Mouse (Mus musculus): ENCODE measurements at regions not wholly inside any gene's neighbourhood (a gene's known extent, or its start where the extent isn't known, plus 50 kb on each side); places are given as distances from the start of the nearest gene placed in this dataset.

DNA sequence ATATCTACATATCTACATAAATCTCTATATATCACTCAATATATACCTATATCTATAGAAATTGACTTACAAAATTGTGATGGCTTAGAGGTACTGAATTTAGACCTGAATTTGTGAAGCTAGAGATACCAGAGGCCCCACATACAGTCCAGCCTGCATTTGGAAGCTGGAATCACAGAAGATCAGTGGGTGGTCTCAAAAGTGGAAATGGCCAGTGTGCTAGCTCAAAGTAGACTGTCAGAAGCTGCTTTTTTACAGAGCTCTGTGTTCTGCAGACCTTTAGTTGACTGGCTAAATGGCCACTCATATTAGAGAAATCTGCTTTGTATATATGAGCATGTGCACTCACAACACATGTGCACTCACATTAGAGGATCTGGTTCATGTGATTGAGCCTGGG lies 376.9 kb upstream of the Plxna2 start:
- Histone ChIP-seq H3K27ac (replicated peaks) (no peak overlapping the region), H3K36me3 (no peaks in the 10 kb centered on the region), H3K9ac (no peak overlapping the region), H3K4me1 (no peaks in the 10 kb centered on the region), H3K4me2 (no peak overlapping the region), H3K27me3 (replicated peaks) (peaks cover 6% of the 10 kb centered on the region; the same call in 1 of the 2 replicates), H3K4me3 (no peak overlapping the region), H3K9me3 (no peaks in the 10 kb centered on the region)
- no peak for ATAC-seq (ENCODE audit: extremely low read depth, insufficient number of reproducible peaks, low FRiP score, low TSS enrichment)

DNA sequence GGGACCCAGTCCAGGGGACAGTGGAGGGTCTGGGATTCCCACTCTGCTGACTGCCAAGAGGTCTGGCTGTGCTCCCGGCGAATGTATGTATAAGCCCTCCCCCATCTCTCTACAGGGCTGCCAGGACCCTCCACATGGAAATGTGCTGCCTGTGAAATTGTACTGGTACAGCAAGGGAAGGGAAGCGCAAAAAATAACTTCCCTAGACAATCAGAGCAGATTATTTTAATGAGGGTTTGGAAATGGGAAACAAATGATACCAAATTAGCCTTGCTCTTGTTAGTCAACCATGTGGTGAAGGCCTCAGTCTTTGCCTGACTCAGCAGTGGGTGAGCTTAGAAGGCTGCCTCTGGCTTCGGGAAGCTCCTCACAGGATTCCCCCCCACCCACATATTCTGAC lies 386.8 kb upstream of the Plxna2 start:
- no peak overlapping the region for H3K4me2 ChIP-seq
- H3K27me3 ChIP-seq (replicated peaks): no peaks in the 10 kb centered on the region
- WGBS: 45% methylated on average over 4 of the region's 4 CpGs
- ATAC-seq (ENCODE audit: extremely low read depth, insufficient number of reproducible peaks, low FRiP score, low TSS enrichment): peak; percentile 68; the same call in 1 of the 2 replicates
- H3K9ac ChIP-seq: no peak overlapping the region
- H3K9me3 ChIP-seq: no peaks in the 10 kb centered on the region
- no peaks in the 10 kb centered on the region for H3K36me3 ChIP-seq
- H3K4me3 ChIP-seq: no peak overlapping the region
- no peak overlapping the region for H3K27ac ChIP-seq (replicated peaks)
- H3K4me1 ChIP-seq: peaks cover 24% of the 10 kb centered on the region

DNA sequence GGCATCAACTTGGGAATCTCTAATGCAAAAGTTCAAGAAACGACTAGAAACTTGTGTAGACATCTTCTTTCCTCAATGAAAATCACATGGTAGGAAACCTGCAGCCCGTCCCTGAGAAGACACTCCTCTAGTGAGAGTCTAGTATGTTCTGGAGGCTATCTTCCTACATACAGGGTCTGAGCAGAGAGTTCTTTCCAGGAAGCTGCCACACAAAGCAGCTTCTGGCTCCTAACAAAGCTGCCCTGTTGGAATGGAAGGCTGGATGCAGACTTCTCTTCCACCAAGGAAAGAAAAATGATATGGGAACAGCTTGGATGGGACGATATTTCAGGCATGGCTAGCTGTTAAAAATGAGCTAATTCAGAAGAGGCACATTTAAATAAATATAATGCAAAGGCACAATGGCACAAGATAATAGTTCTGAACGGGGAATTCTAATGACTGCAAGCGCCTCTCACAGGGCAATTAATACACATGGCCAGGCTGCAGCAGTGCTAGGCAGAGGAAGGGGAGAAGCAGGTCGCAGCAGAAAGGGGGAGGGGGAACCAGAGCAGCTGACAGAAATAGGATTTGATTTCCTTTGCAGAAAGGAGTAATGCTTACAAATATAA lies 391.4 kb upstream of the Plxna2 start:
- no peak overlapping the region for H3K27ac ChIP-seq (replicated peaks)
- no peak overlapping the region for H3K4me3 ChIP-seq
- H3K27me3 ChIP-seq (replicated peaks): peaks cover 5% of the 10 kb centered on the region; the same call in 1 of the 2 replicates
- no peak for ATAC-seq (ENCODE audit: extremely low read depth, insufficient number of reproducible peaks, low FRiP score, low TSS enrichment)
- no peaks in the 10 kb centered on the region for H3K36me3 ChIP-seq
- 31% methylated on average over 6 of the region's 6 CpGs for WGBS
- H3K9ac ChIP-seq: no peak overlapping the region
- no peak overlapping the region for H3K4me2 ChIP-seq
- H3K9me3 ChIP-seq: no peaks in the 10 kb centered on the region
- H3K4me1 ChIP-seq: peaks cover 26% of the 10 kb centered on the region

DNA sequence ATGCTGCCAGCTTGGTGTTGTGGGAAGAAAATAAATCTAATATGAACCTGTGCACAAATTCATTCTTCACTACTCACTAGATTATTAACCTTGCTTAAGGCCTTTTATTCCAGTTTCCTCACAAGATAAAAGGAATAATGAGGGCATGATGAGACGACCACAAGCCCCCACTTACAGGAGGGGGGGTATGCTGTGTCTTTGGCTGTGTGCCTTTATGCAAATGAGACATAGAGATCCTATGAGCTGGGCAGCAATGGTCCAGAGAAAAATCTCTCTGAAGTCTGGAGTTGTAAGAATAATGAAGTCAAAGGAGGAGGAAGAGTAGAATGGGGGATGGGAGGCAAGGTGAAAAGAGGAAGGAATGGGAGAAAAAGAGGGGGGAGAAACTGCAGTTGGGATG lies 392.2 kb upstream of the Plxna2 start:
- Histone ChIP-seq H3K27me3 (replicated peaks) (peaks cover 5% of the 10 kb centered on the region; the same call in 1 of the 2 replicates), H3K9me3 (no peaks in the 10 kb centered on the region), H3K27ac (replicated peaks) (no peak overlapping the region), H3K9ac (no peak overlapping the region), H3K4me3 (no peak overlapping the region), H3K4me2 (no peak overlapping the region), H3K4me1 (peaks cover 19% of the 10 kb centered on the region), H3K36me3 (no peaks in the 10 kb centered on the region)
- 22% methylated on average over 1 of the region's 1 CpGs for WGBS
- no peak for ATAC-seq (ENCODE audit: extremely low read depth, insufficient number of reproducible peaks, low FRiP score, low TSS enrichment)

DNA sequence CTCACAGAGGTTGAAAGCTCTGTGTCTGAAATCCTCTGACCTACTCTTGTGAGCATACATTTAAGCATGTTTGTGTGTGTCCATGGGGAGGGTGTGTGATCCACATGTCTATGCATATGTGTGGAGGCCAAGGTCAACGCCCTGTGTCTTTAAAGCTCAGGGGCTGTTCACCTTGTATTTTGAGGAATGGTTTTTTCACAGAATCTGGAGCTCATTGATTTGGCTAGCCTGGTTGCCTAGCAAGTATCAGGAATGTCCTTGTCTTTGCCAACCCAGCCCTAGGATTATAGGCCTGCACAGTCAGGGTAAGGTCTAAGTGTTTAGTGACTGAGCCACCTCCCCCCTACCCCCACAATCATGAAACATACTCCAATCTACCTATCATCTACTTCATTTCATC lies 394.0 kb upstream of the Plxna2 start:
- peaks cover 5% of the 10 kb centered on the region; the same call in 1 of the 2 replicates for H3K27me3 ChIP-seq (replicated peaks)
- H3K27ac ChIP-seq (replicated peaks): no peak overlapping the region
- WGBS: 74% methylated on average over 1 of the region's 1 CpGs
- no peak for ATAC-seq (ENCODE audit: extremely low read depth, insufficient number of reproducible peaks, low FRiP score, low TSS enrichment)
- no peaks in the 10 kb centered on the region for H3K36me3 ChIP-seq
- H3K4me2 ChIP-seq: no peak overlapping the region
- H3K4me1 ChIP-seq: peaks cover 15% of the 10 kb centered on the region
- H3K9ac ChIP-seq: no peak overlapping the region
- no peaks in the 10 kb centered on the region for H3K9me3 ChIP-seq
- no peak overlapping the region for H3K4me3 ChIP-seq

DNA sequence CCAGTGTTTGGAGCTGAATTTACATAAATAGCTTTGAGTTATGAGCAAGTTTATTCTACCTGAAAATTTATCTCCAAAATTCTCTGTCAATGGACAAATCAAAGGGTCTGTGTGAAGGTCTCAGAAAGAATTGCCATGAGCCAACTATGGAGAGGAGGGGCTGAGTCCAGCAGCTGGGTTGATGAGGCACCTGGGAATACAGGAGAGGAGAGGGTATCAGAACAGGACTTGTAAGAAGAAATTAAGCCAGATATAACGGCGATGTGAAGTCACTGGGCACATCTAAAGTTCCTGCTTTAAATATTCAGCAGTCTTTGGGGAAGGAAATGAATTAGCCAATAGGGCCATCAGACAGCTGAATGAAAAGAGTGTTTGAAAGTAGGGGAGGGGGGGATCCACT lies 394.4 kb upstream of the Plxna2 start:
- 42% methylated on average over 2 of the region's 2 CpGs for WGBS
- no peak for ATAC-seq (ENCODE audit: extremely low read depth, insufficient number of reproducible peaks, low FRiP score, low TSS enrichment)
- Histone ChIP-seq H3K4me2 (no peak overlapping the region), H3K36me3 (no peaks in the 10 kb centered on the region), H3K27me3 (replicated peaks) (peaks cover 5% of the 10 kb centered on the region; the same call in 1 of the 2 replicates), H3K4me3 (no peak overlapping the region), H3K4me1 (peaks cover 15% of the 10 kb centered on the region), H3K27ac (replicated peaks) (no peak overlapping the region), H3K9me3 (no peaks in the 10 kb centered on the region), H3K9ac (no peak overlapping the region)

DNA sequence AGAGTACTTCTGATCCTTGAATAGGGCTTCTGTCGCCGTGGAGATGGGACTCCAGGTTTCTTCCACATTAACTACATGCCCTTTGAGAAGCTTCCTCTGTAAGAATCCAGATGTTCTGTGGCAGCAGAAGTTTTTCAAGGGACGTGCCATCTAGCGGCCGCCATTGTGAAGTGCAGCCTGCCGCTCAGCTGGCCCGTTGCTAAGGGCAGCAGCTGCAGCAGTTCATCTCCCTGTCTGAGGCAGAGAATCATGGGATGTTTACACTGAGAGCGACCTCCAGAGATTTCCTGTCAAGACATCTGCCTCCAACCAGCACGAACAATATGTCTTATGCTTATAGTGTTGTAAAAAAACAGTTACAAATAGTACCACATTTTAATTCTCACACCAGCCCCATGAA lies 395.0 kb upstream of the Plxna2 start:
- Histone ChIP-seq H3K27ac (replicated peaks) (no peak overlapping the region), H3K4me1 (peaks cover 15% of the 10 kb centered on the region), H3K36me3 (no peaks in the 10 kb centered on the region), H3K4me3 (no peak overlapping the region), H3K4me2 (no peak overlapping the region), H3K9me3 (no peaks in the 10 kb centered on the region), H3K27me3 (replicated peaks) (peaks cover 5% of the 10 kb centered on the region; the same call in 1 of the 2 replicates), H3K9ac (no peak overlapping the region)
- 4% methylated on average over 9 of the region's 9 CpGs for WGBS
- no peak for ATAC-seq (ENCODE audit: extremely low read depth, insufficient number of reproducible peaks, low FRiP score, low TSS enrichment)

DNA sequence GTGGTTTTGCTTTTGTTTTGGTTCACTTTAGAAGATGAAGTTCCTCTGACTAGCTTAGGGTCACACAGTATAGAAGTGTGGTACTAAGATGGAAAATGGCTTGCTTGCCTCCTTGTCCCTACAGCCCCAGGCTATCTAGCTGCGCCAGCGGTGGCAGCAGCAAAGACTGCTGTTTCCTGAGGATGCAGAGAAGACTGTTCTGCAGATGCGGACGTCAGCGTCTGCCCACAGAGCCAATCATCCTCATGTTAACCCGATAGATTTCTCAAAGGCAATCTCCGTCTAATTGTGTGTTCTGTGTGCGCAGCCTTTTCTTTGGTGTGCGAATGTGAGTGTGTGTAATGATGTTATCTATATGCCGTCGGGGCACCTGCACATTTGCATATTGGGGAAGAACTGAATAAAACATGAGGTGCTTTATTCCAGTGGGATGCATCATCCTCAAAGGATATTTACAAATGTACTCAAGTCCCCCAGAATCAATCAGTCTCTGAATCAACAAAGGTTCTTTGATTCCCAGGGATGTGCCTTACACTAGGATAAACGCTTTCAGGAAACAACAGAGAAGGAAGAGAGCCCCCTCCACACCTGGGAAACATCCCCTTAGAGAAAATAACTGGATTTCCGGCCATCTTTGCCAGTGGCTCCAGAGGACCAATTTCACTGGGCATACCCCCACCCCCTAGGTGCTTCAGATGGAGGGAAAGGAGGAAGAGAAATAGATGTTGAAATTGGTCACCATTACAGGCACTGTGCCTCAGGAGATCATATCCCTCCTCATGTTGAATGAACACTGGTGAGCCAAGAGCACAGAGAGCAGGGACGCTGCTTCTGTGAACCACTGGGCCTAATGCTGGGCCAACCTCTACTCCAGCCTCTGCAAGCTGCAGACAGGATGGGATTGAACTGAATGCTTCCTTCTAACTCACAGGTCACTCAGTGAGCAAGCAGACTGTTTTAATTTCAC lies 409.7 kb upstream of the Plxna2 start:
- H3K9ac ChIP-seq: no peak overlapping the region
- WGBS: 55% methylated on average over 14 of the region's 14 CpGs
- no peak for ATAC-seq (ENCODE audit: extremely low read depth, insufficient number of reproducible peaks, low FRiP score, low TSS enrichment)

DNA sequence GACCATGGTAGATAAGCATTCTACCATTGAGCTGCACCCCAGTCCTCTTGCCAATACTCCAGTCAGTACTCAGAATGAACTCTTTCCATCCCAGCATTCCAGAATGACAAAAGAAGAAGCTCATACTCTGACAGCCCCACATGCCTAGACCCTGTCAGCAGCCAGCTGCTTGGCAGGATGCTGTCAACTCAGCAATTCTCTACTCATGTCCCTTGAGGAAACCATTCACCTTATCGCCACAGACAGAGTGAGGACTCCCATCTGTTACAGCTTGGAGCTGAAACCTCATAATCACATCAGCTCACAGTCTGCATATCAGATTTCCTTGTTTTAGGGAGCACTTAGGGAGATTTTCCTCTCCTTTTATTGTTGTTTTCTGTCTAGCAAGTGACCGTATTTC lies 420.5 kb upstream of the Plxna2 start:
- no peak overlapping the region for H3K4me2 ChIP-seq
- no peaks in the 10 kb centered on the region for H3K27me3 ChIP-seq (replicated peaks)
- H3K27ac ChIP-seq (replicated peaks): no peak overlapping the region
- H3K4me3 ChIP-seq: no peak overlapping the region
- H3K9me3 ChIP-seq: no peaks in the 10 kb centered on the region
- H3K9ac ChIP-seq: no peak overlapping the region
- no peaks in the 10 kb centered on the region for H3K36me3 ChIP-seq
- WGBS: 32% methylated on average over 2 of the region's 2 CpGs
- no peak for ATAC-seq (ENCODE audit: extremely low read depth, insufficient number of reproducible peaks, low FRiP score, low TSS enrichment)
- H3K4me1 ChIP-seq: peaks cover 4% of the 10 kb centered on the region

More for the DNA sequence above, 409.7 kb upstream of the Plxna2 start:
- no peaks in the 10 kb centered on the region for H3K27me3 ChIP-seq (replicated peaks)
- no peak overlapping the region for H3K4me2 ChIP-seq
- H3K4me1 ChIP-seq: no peaks in the 10 kb centered on the region
- H3K27ac ChIP-seq (replicated peaks): no peak overlapping the region
- H3K4me3 ChIP-seq: no peak overlapping the region
- H3K36me3 ChIP-seq: no peaks in the 10 kb centered on the region
- no peaks in the 10 kb centered on the region for H3K9me3 ChIP-seq

DNA sequence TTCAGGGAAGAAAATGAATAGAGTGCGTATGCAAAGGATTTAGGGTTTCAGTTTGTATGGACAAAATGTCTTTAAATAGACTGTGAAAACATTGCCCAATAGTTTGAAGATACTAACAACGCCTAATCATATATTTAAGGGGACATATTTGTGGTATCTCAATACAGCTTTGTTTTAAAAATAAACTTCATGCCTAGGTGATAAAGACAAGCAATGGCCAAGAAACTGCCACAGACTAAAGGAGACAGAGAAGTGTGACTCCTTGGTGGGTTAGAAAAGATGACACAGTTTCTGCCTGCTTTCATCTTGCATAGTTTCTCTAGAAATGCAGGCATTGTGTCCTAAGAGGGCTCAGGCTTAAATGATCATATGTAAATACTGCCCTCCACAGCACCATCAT lies 435.7 kb upstream of the Plxna2 start:
- Histone ChIP-seq H3K4me1 (no peaks in the 10 kb centered on the region), H3K4me3 (no peak overlapping the region), H3K36me3 (no peaks in the 10 kb centered on the region), H3K27ac (replicated peaks) (no peak overlapping the region), H3K4me2 (no peak overlapping the region), H3K9ac (no peak overlapping the region), H3K27me3 (replicated peaks) (no peaks in the 10 kb centered on the region), H3K9me3 (no peaks in the 10 kb centered on the region)
- 66% methylated on average over 2 of the region's 2 CpGs for WGBS
- no peak for ATAC-seq (ENCODE audit: extremely low read depth, insufficient number of reproducible peaks, low FRiP score, low TSS enrichment)

DNA sequence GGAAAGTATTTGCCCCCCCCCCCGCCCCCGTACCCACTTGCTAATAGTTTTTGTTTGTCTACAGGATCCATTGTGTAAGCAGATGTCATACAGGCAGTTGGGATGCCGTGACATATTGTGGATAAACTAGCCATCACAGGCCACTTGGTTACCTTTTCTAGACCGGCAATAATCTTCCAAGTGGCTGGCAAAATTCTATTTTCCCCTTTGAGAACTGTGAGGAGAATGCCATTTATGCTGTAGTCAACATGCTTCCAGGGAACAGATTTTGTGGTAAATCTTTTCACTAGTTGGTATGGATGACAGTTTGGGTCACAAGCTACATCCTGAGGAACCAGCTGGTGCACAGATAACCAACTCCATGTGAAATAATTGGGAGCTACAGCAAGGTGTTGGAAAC lies 456.5 kb upstream of the Plxna2 start:
- H3K4me1 ChIP-seq: no peaks in the 10 kb centered on the region
- ATAC-seq (ENCODE audit: extremely low read depth, insufficient number of reproducible peaks, low FRiP score, low TSS enrichment): no peak
- H3K9me3 ChIP-seq: no peaks in the 10 kb centered on the region
- H3K27ac ChIP-seq (replicated peaks): no peak overlapping the region
- H3K27me3 ChIP-seq (replicated peaks): no peaks in the 10 kb centered on the region
- no peaks in the 10 kb centered on the region for H3K36me3 ChIP-seq
- no peak overlapping the region for H3K9ac ChIP-seq
- no peak overlapping the region for H3K4me2 ChIP-seq
- H3K4me3 ChIP-seq: no peak overlapping the region
- WGBS: 70% methylated on average over 4 of the region's 4 CpGs

Data from heart, embryonic 13.5 days (tissue).